Mouse (Mus musculus): ENCODE data around the gene Gtf2ird1. TPM values are rescaled to one million over a fixed set of nuclear protein-coding genes. Genes with fewer than 3 reads are reported as not detected.

The Gtf2ird1 gene
- polyA plus RNA-seq, 1 experiment from 2014 or later: 51.8 TPM

GRCm38 (mm10) chr5:134321699-134322098, 134.8 kb downstream of the Gtf2ird1 start:
- H3K27me3 ChIP-seq (replicated peaks; ENCODE audit: control insufficient read depth, insufficient read depth, low read length): no peaks in the 10 kb centered on the region
- DNase-seq (ENCODE audit: low spot score) (no peak), ATAC-seq (replicated peaks; ENCODE audit: low FRiP score) (no peak)
- H3K36me3 ChIP-seq (ENCODE audit: control insufficient read depth, insufficient read depth, low read length): no peaks in the 10 kb centered on the region
- H3K27ac ChIP-seq (ENCODE audit: low read depth, low read length): no peak overlapping the region
- no peak overlapping the region for H3K4me2 ChIP-seq
- no peaks in the 10 kb centered on the region for H3K9me3 ChIP-seq (ENCODE audit: control insufficient read depth, low read length)
- H3K4me1 ChIP-seq (replicated peaks; ENCODE audit: control insufficient read depth, insufficient read depth, low read length): peaks cover 10% of the 10 kb centered on the region
- H3K9ac ChIP-seq (ENCODE audit: low read depth, low read length): no peak overlapping the region
- 67% methylated on average over 7 of the region's 7 CpGs for WGBS
- H3K4me3 ChIP-seq (ENCODE audit: low read depth, low read length): no peak overlapping the region

DNA sequence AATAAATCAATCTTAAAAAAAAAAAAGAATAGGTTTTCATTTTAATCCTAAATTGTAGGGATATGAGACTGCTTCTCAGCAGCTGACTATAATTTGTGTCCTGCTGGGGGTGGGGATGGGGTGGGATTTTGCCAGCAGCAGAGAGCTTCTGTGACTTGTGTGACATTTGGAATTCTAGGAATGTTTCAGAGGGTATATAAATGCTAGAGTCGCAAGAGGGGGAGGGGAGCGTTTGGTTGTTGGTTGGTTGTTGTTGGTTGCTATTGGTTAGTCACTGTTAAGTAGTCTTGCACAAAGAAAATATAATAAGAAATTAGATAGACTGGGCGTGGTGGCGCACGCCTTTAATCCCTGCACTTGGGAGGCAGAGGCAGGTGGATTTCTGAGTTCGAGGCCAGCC, 137.6 kb downstream of the Gtf2ird1 start:
- Histone ChIP-seq H3K36me3 (ENCODE audit: control insufficient read depth, insufficient read depth, low read length) (no peaks in the 10 kb centered on the region), H3K4me3 (ENCODE audit: low read depth, low read length) (no peak overlapping the region), H3K4me2 (no peak overlapping the region), H3K9ac (ENCODE audit: low read depth, low read length) (no peak overlapping the region), H3K27me3 (replicated peaks; ENCODE audit: control insufficient read depth, insufficient read depth, low read length) (no peaks in the 10 kb centered on the region), H3K4me1 (replicated peaks; ENCODE audit: control insufficient read depth, insufficient read depth, low read length) (no peaks in the 10 kb centered on the region), H3K9me3 (ENCODE audit: control insufficient read depth, low read length) (no peaks in the 10 kb centered on the region), H3K27ac (ENCODE audit: low read depth, low read length) (no peak overlapping the region)
- DNase-seq (ENCODE audit: low spot score) (no peak), ATAC-seq (replicated peaks; ENCODE audit: low FRiP score) (no peak)
- 83% methylated on average over 6 of the region's 6 CpGs for WGBS

DNA sequence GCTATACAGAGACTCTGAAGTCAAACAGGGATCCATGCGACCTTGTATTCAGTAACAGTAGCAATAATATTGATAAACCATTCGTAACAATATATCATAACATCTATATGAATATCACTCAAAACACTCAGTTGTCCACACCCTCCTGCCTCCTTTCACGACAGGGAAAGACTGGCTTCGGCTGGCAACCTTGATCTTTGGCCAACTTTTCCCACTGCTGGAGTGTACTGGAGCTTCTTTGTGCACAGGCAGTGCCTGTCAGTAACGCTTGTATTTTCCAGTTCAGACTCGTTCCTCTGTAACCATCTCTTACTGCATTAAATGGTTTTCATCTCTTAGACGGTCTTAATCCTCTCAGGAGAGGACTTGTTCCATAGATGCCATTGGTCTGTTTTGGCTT, 139.8 kb downstream of the Gtf2ird1 start:
- no peak overlapping the region for H3K4me3 ChIP-seq (ENCODE audit: low read depth, low read length)
- no peak overlapping the region for H3K4me2 ChIP-seq
- peaks cover 8% of the 10 kb centered on the region for H3K4me1 ChIP-seq (replicated peaks; ENCODE audit: control insufficient read depth, insufficient read depth, low read length)
- WGBS: 71% methylated on average over 7 of the region's 7 CpGs
- H3K27me3 ChIP-seq (replicated peaks; ENCODE audit: control insufficient read depth, insufficient read depth, low read length): no peaks in the 10 kb centered on the region
- no peaks in the 10 kb centered on the region for H3K9me3 ChIP-seq (ENCODE audit: control insufficient read depth, low read length)
- DNase-seq (ENCODE audit: low spot score) (no peak), ATAC-seq (replicated peaks; ENCODE audit: low FRiP score) (no peak)
- H3K36me3 ChIP-seq (ENCODE audit: control insufficient read depth, insufficient read depth, low read length): no peaks in the 10 kb centered on the region
- no peak overlapping the region for H3K9ac ChIP-seq (ENCODE audit: low read depth, low read length)
- H3K27ac ChIP-seq (ENCODE audit: low read depth, low read length): no peak overlapping the region

GRCm38 (mm10) chr5:134315623-134316350, 140.7 kb downstream of the Gtf2ird1 start:
- Histone ChIP-seq H3K4me2 (peak overlapping the region; percentile 93), H3K9ac (ENCODE audit: low read depth, low read length) (peak overlapping the region; percentile 75), H3K27ac (ENCODE audit: low read depth, low read length) (peak overlapping the region; percentile 81), H3K27me3 (replicated peaks; ENCODE audit: control insufficient read depth, insufficient read depth, low read length) (no peaks in the 10 kb centered on the region), H3K4me1 (replicated peaks; ENCODE audit: control insufficient read depth, insufficient read depth, low read length) (peaks cover 10% of the 10 kb centered on the region), H3K36me3 (ENCODE audit: control insufficient read depth, insufficient read depth, low read length) (peaks cover 5% of the 10 kb centered on the region), H3K9me3 (ENCODE audit: control insufficient read depth, low read length) (no peaks in the 10 kb centered on the region), H3K4me3 (ENCODE audit: low read depth, low read length) (peak overlapping the region; percentile 76)
- no peak for ATAC-seq (replicated peaks; ENCODE audit: low FRiP score)
- DNase-seq (ENCODE audit: low spot score): peak; percentile 47
- 5% methylated on average over 25 of the region's 25 CpGs for WGBS

GRCm38 (mm10) chr5:134314688-134315622, 141.6 kb downstream of the Gtf2ird1 start, which contains the start of gene Gtf2i:
Gene Gtf2i (minus strand): TSS chr5:134314760.
- H3K27ac ChIP-seq (ENCODE audit: low read depth, low read length): peak within 1 kb of the TSS; percentile 98
- ATAC-seq (replicated peaks; ENCODE audit: low FRiP score): peak; percentile 89
- DNase-seq (ENCODE audit: low spot score): peak; percentile 96
- peak within 1 kb of the TSS; percentile 89 for H3K9ac ChIP-seq (ENCODE audit: low read depth, low read length)
- H3K4me1 ChIP-seq (replicated peaks; ENCODE audit: control insufficient read depth, insufficient read depth, low read length): peaks cover 10% of the 10 kb centered on the region
- peak within 1 kb of the TSS; percentile 93 for H3K4me2 ChIP-seq
- H3K9me3 ChIP-seq (ENCODE audit: control insufficient read depth, low read length): no peaks in the 10 kb centered on the region
- no peaks in the 10 kb centered on the region for H3K27me3 ChIP-seq (replicated peaks; ENCODE audit: control insufficient read depth, insufficient read depth, low read length)
- peaks cover 13% of the 10 kb centered on the region for H3K36me3 ChIP-seq (ENCODE audit: control insufficient read depth, insufficient read depth, low read length)
- peak within 1 kb of the TSS; percentile 76 for H3K4me3 ChIP-seq (ENCODE audit: low read depth, low read length)
- WGBS: under 1% methylated on average over 40 of the region's 40 CpGs

GRCm38 (mm10) chr5:134314068-134314674, 142.3 kb downstream of the Gtf2ird1 start:
- no peaks in the 10 kb centered on the region for H3K27me3 ChIP-seq (replicated peaks; ENCODE audit: control insufficient read depth, insufficient read depth, low read length)
- peak overlapping the region; percentile 98 for H3K27ac ChIP-seq (ENCODE audit: low read depth, low read length)
- under 1% methylated on average over 44 of the region's 64 CpGs for WGBS
- H3K9me3 ChIP-seq (ENCODE audit: control insufficient read depth, low read length): no peaks in the 10 kb centered on the region
- peak overlapping the region; percentile 76 for H3K4me3 ChIP-seq (ENCODE audit: low read depth, low read length)
- H3K4me2 ChIP-seq: peak overlapping the region; percentile 93
- peaks cover 20% of the 10 kb centered on the region for H3K36me3 ChIP-seq (ENCODE audit: control insufficient read depth, insufficient read depth, low read length)
- peak; percentile 39 for ATAC-seq (replicated peaks; ENCODE audit: low FRiP score)
- peak; percentile 81 for DNase-seq (ENCODE audit: low spot score)
- peak overlapping the region; percentile 89 for H3K9ac ChIP-seq (ENCODE audit: low read depth, low read length)
- H3K4me1 ChIP-seq (replicated peaks; ENCODE audit: control insufficient read depth, insufficient read depth, low read length): peaks cover 10% of the 10 kb centered on the region

- peak overlapping the region; percentile 76 for H3K4me3 ChIP-seq (ENCODE audit: low read depth, low read length)
- H3K9me3 ChIP-seq (ENCODE audit: control insufficient read depth, low read length): no peaks in the 10 kb centered on the region
- WGBS: under 1% methylated on average over 67 of the region's 68 CpGs
- H3K36me3 ChIP-seq (ENCODE audit: control insufficient read depth, insufficient read depth, low read length): peaks cover 22% of the 10 kb centered on the region
- peak; percentile 97 for DNase-seq (ENCODE audit: low spot score)
- H3K9ac ChIP-seq (ENCODE audit: low read depth, low read length): peak overlapping the region; percentile 89
- H3K27me3 ChIP-seq (replicated peaks; ENCODE audit: control insufficient read depth, insufficient read depth, low read length): no peaks in the 10 kb centered on the region
- ATAC-seq (replicated peaks; ENCODE audit: low FRiP score): peak; percentile 86
- peak overlapping the region; percentile 93 for H3K4me2 ChIP-seq
- H3K27ac ChIP-seq (ENCODE audit: low read depth, low read length): peak overlapping the region; percentile 98
- H3K4me1 ChIP-seq (replicated peaks; ENCODE audit: control insufficient read depth, insufficient read depth, low read length): peaks cover 10% of the 10 kb centered on the region
Observed at GRCm38 (mm10) chr5:134313451-134314067, 143.0 kb downstream of the Gtf2ird1 start.
